Mouse (Mus musculus) liver, adult 2 months (tissue): Measurements from ENCODE around the gene Sorcs3.

Source experiments
- CTCF ChIP-seq: fragments of 200-500 bp; IDR thresholded peaks from 2 replicates; pipeline ENCODE4 v1.5.1; 2011; ENCODE audit warnings: low read depth, low read length, control low read depth
- POLR2A ChIP-seq: fragments of 200-500 bp; IDR thresholded peaks from 2 replicates; pipeline ENCODE4 v1.6.1; 2011; ENCODE audit warnings: low read length, control low read depth; ENCODE audit not compliant: insufficient read depth; ENCODE audit errors: extremely low read depth

- TF ChIP-seq POLR2A (no peak), CTCF (no peak)
Measured at GRCm38 (mm10) chr19:48463494-48463893, 257.7 kb downstream of the Sorcs3 start.
